Mouse (Mus musculus): ENCODE results near the gene Gm34653. TPM values are rescaled to one million over a fixed set of nuclear protein-coding genes. Genes with fewer than 3 reads are reported as not detected.

Gm34653 gene
- polyA plus RNA-seq (2014; fragmentation: Illumina TruSeq; extraction: RNeasy Lipid Tissue Mini Kit (QIAGEN cat#74804); ENCODE audit: low read depth, low replicate concordance): not detected

GRCm38 (mm10) chr2:34832766-34833457 is at the start of gene Gm34653:
TSS of gene Gm34653 (plus strand) at chr2:34833007.

DNA sequence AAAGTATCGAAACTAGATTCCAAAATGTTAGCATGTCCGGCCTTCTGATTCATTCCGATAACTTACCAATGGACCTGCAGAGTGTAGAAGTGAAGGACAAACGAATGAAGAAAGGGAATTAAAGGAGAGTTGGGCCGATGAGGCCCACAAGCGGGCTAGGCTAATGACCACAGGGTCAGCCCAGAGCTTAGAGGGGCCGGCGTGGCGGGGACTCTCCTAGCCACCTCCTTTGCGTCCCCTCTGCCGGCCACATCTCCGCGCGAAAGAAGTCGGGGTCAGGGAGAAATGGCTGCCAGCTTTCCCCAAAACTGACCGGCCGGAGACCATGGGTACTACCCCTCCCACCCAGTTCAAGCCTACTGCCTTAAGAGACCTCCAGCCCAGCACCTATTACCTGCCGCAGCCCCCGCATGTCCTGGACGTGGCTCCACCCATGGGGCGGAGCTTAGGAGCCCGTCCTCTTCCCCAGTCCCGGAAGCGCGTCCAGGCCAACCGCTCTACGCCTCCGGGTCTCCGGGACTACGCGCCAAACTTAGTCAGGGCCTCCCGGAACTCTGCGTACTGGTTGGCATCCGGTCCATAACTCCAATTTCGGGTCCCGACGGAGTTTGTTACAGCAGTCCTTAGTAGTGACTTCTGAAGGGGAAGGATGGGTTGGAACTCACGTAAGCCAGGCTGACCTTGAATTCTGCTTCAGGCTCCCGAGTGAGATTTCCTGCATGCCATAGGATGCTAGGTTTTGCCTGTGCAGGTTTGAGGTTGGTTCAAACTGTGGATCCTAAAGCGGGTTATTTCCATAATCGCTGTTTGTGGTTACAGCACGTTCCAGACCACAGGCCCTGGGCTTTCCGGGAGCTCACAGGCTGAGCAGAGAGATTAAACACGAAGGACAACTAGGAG is 33.2 kb upstream of the Gm34653 start, which contains the start of gene Rabepk:
TSS of gene Rabepk (minus strand) at position 556 of the 900 bp plus-strand sequence.

GRCm38 (mm10) chr2:34825827-34826459 is 6.9 kb upstream of the Gm34653 start, which contains the start of gene Fbxw2:
TSS of gene Fbxw2 (minus strand) at chr2:34826311.

DNA sequence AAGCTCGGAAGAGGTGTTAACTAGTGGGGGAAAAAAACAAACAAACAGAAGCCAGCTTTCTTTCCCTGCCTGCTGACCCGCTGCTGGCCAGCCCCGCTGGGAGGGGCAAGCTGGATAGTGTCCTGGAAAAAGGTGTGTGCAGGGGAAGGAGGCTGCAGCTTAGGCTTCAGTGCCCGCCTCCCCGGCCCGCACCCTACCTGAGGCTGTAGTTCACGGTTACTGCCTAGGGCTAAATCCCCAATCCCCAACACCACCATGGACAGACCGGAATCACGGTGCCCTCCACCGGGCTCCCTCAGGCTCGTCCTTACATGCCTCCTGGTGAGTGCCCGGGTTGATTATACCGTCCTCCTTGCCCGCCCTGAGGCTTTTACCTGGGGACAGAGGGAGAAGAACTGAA is 41.5 kb downstream of the Gm34653 start, which contains the start of gene Cutal:
TSS of gene Cutal (plus strand) at position 126 of the 400 bp plus-strand sequence.

DNA sequence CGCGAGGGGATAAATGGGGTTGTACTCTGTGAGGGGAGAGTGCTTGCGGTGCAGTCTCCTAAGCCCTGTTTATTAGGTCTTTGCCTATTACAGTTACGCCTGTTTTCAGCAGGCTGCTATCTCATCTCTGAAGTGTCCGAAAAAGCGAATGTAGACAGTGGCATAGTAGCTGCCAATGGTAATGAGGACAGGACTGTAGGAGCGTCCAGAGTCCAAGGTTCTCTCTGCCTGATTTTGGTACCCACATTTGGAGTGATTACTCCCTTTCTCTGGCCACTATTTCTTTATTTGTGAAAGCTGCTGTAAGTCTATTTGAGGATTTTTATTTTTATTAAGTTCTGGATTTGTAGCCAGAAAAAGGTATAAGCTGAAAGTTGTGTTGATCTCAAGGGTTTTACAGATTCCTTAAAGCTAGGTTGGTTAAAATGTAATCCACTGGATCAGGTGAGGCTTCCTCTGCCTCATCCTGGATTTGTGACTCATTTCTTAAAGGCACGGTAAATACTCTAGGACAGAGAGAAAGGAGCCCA is 42.1 kb downstream of the Gm34653 start, which contains the start of gene Psmd5:
TSS of gene Psmd5 (minus strand) at position 153 of the 530 bp plus-strand sequence.

Other genes with a start within 250 kb of the Gm34653 start
- gene Gapvd1, start 77.8 kb upstream of the Gm34653 start, polyA plus RNA-seq (2014; fragmentation: Illumina TruSeq; extraction: RNeasy Lipid Tissue Mini Kit (QIAGEN cat#74804); ENCODE audit: low read depth, low replicate concordance): 63.2 TPM
- gene Hspa5, start 61.0 kb upstream of the Gm34653 start, polyA plus RNA-seq (2014; fragmentation: Illumina TruSeq; extraction: RNeasy Lipid Tissue Mini Kit (QIAGEN cat#74804); ENCODE audit: low read depth, low replicate concordance): 1,305 TPM
- 9.6 TPM for gene Rabepk, start 33.1 kb upstream of the Gm34653 start, polyA plus RNA-seq (2014; fragmentation: Illumina TruSeq; extraction: RNeasy Lipid Tissue Mini Kit (QIAGEN cat#74804); ENCODE audit: low read depth, low replicate concordance)
- 127 TPM for gene Fbxw2, start 6.7 kb upstream of the Gm34653 start, polyA plus RNA-seq (2014; fragmentation: Illumina TruSeq; extraction: RNeasy Lipid Tissue Mini Kit (QIAGEN cat#74804); ENCODE audit: low read depth, low replicate concordance)
- gene Cutal, start 41.4 kb downstream of the Gm34653 start, polyA plus RNA-seq (2014; fragmentation: Illumina TruSeq; extraction: RNeasy Lipid Tissue Mini Kit (QIAGEN cat#74804); ENCODE audit: low read depth, low replicate concordance): not detected
- 72.4 TPM for gene Psmd5, start 42.0 kb downstream of the Gm34653 start, polyA plus RNA-seq (2014; fragmentation: Illumina TruSeq; extraction: RNeasy Lipid Tissue Mini Kit (QIAGEN cat#74804); ENCODE audit: low read depth, low replicate concordance)
- 2.0 TPM for gene Phf19, start 81.0 kb downstream of the Gm34653 start, polyA plus RNA-seq (2014; fragmentation: Illumina TruSeq; extraction: RNeasy Lipid Tissue Mini Kit (QIAGEN cat#74804); ENCODE audit: low read depth, low replicate concordance)
- gene Traf1, start 128.8 kb downstream of the Gm34653 start, polyA plus RNA-seq (2014; fragmentation: Illumina TruSeq; extraction: RNeasy Lipid Tissue Mini Kit (QIAGEN cat#74804); ENCODE audit: low read depth, low replicate concordance): 1.7 TPM
- gene Hc, start 228.4 kb downstream of the Gm34653 start, polyA plus RNA-seq (2014; fragmentation: Illumina TruSeq; extraction: RNeasy Lipid Tissue Mini Kit (QIAGEN cat#74804); ENCODE audit: low read depth, low replicate concordance): 1.3 TPM